Mouse (Mus musculus): ENCODE data around the gene Aasdh.

The Aasdh gene

DNA sequence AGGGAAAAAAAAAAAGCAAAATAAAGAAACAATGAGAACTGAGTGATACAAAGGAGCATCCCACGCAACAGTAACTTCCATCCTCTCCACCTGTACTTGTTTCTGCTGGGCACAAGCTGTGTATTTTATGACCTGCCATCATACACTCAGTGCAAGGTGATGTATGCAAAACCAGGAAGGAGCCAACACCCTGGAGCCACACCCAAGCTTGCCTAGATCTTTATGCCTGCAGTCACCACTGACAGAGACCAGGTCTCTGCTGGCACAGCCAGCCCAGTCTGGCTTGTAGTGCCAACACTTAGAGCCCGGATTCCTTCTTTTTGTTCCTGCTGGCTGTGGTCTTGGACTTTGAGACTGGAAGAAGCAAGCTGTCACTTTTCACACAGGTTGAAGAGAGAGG lies 63.5 kb downstream of the Aasdh start:
- DNase-seq (ENCODE audit: low spot score) = no peak

DNA sequence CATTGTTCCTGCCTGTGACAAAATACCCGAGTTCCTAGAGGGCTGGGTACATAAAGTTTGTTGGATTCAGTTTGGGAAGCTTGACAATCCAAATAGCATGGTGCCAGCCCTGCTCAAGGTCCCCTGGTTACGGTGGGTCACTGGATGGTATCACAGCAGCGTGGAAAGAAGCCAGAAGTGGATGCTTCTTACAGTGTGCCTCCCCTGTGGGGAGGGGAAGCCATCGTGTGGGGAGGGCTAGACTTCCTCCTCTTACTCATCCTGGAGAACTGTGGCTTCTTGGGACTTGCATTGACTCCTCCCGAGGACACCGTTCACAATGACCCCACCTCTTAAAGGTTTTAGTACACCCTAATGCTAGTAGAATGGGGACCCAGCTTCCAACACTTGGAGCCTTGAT lies 65.5 kb downstream of the Aasdh start:
- no peak for DNase-seq (ENCODE audit: low spot score)

DNA sequence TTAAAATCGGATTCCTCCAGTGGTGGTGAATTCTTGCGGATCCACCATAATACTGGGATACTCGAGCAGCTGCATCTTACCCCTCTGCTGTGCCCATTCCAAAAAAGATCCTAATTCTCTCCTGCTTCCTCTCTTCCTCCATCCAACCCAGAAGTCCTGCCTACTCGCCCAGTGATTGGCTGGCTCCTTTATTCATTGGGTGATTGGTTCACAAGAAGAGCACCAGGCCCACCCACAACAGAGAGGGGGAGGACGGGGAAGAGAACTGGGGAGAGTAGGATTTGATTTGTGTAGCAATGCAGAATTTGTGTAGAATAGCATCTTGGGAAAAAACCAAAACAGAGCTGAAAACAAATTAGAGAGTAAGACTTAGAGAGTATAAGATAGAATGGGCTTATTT lies 68.3 kb downstream of the Aasdh start:
- DNase-seq (ENCODE audit: low spot score) = no peak

DNA sequence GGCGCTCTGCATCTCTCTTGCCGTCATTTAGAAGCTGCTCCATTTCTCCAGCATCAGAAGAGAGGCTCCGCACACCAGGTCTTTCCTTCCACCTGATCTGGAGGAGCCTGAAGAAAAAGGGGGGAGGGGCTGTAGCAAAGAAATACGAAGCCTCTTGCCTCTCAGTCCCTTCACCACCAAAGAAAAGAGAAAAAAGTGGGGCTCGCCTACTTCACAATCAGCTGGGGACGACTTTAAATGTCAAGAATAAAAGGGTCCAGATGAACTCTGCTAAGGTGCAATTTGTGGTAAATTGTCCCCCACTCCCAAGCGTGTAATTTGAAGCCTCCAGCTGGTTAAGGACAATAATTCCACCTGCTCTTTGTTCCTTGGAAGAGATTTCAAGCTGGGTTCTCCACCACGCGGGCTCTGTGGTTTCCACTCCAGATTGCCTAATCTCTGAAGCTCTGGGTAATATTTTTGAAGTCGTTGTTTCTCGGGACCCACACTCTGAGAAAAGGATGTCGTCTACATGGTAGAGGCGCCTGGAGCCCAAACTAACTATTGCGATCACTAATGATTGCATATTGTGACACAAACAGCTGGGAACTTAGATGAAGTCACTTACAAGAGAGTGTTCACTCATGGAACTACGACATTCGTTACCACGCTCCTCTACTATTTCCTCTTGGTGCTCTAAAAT lies 72.6 kb downstream of the Aasdh start:
- no peak for DNase-seq (ENCODE audit: low spot score)

DNA sequence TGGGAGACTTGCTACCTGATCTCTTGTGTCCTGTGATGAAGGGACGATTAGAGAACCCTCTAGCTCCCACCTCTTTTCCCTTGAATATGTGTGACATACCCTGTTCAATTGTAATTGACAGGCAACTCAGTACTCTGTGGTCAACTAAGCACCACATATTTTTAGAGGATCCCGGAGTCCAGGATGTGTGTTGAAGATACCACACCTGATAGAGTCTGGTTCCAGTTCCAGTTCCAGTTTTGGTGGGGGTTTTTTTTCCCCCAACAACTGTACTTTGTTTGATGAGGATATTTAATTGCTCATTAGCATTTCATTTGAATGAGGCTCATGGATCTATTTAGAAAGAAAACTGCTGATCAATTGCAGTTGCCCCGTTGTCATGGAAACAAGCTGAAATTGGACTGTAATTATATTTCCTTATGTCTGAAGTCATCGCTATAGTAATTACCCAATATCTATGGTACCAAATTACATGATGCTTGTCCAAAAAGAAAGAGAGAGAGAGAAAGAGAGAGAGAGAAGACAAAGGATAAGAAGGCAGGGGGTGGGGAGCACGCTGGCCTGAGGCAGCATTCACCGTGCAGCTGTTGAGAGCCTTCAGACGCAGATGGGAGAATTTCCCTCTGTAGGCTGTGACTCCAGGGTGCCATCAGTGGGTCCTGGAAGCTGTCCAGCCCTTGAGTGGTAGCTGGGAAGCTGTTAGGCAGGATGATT lies 76.6 kb downstream of the Aasdh start:
- no peak for DNase-seq (ENCODE audit: low spot score)

Measured in left cerebral cortex, adult 11 months (tissue).